Mouse (Mus musculus) A20 (cell line): ENCODE measurements around the gene Hils1.

Experiments
- DNase-seq: peaks from one replicate; pipeline ENCODE4 v3.0.0-alpha.2; 2011; ENCODE audit warnings: low read depth, low spot score

Gene Hils1

GRCm38 (mm10) chr11:94967419-94967818 lies at the start of gene Hils1:
TSS of gene Hils1 (plus strand) at chr11:94967593.
- DNase-seq, result no peak

- DNase-seq, result no peak
These were observed 49.7 kb upstream of the Hils1 start for GRCm38 (mm10) chr11:94917717-94918116.

GRCm38 (mm10) chr11:94920996-94921401 lies 46.4 kb upstream of the Hils1 start:
- DNase-seq, result no peak

- DNase-seq, result no peak
These were observed 42.4 kb upstream of the Hils1 start for GRCm38 (mm10) chr11:94924977-94925376.

- DNase-seq, result no peak
These were observed 41.0 kb upstream of the Hils1 start for GRCm38 (mm10) chr11:94926431-94926830.

GRCm38 (mm10) chr11:94927771-94928291 lies 39.6 kb upstream of the Hils1 start:
- no peak for DNase-seq

- DNase-seq, result no peak
These were observed 38.6 kb upstream of the Hils1 start for GRCm38 (mm10) chr11:94928820-94929219.

GRCm38 (mm10) chr11:94929599-94929998 lies 37.8 kb upstream of the Hils1 start:
- no peak for DNase-seq

- peak; percentile 54 for DNase-seq
These were observed 37.2 kb upstream of the Hils1 start for GRCm38 (mm10) chr11:94930151-94930550.

GRCm38 (mm10) chr11:94933584-94933983 lies 33.8 kb upstream of the Hils1 start:
- no peak for DNase-seq

- DNase-seq, result no peak
These were observed 32.9 kb upstream of the Hils1 start for GRCm38 (mm10) chr11:94934526-94934925.

- DNase-seq, result no peak
These were observed 31.3 kb upstream of the Hils1 start, which contains the start of gene Col1a1 for GRCm38 (mm10) chr11:94936045-94936444. TSS of gene Col1a1 (plus strand) at chr11:94936224.

GRCm38 (mm10) chr11:94936851-94937295 lies 30.5 kb upstream of the Hils1 start:
- DNase-seq, result peak; percentile 88

GRCm38 (mm10) chr11:94937335-94937781 lies 30.0 kb upstream of the Hils1 start:
- no peak for DNase-seq

- DNase-seq, result no peak
These were observed 29.6 kb upstream of the Hils1 start for GRCm38 (mm10) chr11:94937787-94938186.

- no peak for DNase-seq
These were observed 29.1 kb upstream of the Hils1 start for GRCm38 (mm10) chr11:94938296-94938695.

GRCm38 (mm10) chr11:94939280-94939679 lies 28.1 kb upstream of the Hils1 start:
- peak; percentile 58 for DNase-seq

- peak; percentile 13 for DNase-seq
These were observed 26.3 kb upstream of the Hils1 start for GRCm38 (mm10) chr11:94941121-94941520.

GRCm38 (mm10) chr11:94941776-94942175 lies 25.6 kb upstream of the Hils1 start:
- DNase-seq, result no peak

GRCm38 (mm10) chr11:94942282-94943023 lies 24.9 kb upstream of the Hils1 start:
- peak; percentile 67 for DNase-seq

GRCm38 (mm10) chr11:94943054-94943453 lies 24.3 kb upstream of the Hils1 start:
- no peak for DNase-seq

- peak; percentile 29 for DNase-seq
These were observed 23.1 kb upstream of the Hils1 start for GRCm38 (mm10) chr11:94944295-94944694.

- no peak for DNase-seq
These were observed 22.2 kb upstream of the Hils1 start for GRCm38 (mm10) chr11:94945236-94945635.
